ENCODE assay signal across 23 mouse cellular contexts in genomic region chr2:113546496-113546895, GRCm38 (mm10).
A peak's percentile ranks its signal among the peaks of the same experiment; 100 is the strongest.
DNase-seq lines count a peak whose midpoint lies in the region; ATAC-seq and TF ChIP-seq lines count a peak whose summit lies in the region.
"Had no signal": no experiment of that assay in that cellular context is flagged by ENCODE, and none has a peak within 500 bp of the region (broad histone marks: within the 10 kb centered on the region; RNA-seq: fewer than 3 reads in every experiment).

No protein-coding gene starts in this region.

- DNase-seq in cerebellum, adult 2 months = peak; percentile 15 to 43
- DNase-seq in hindbrain, postnatal 0 days (ENCODE audit: low spot score) = peak; percentile 18
- peak; percentile 7 for DNase-seq in retina, postnatal 1 day
- DNase-seq in retina, embryonic 14.5 days (ENCODE audit: low spot score) = no peak
- peak; percentile 58 for DNase-seq in fat pad, adult 2 months (ENCODE audit: extremely low read depth, low read depth, low spot score)
- no peak for DNase-seq in frontal cortex, postnatal 25 days (ENCODE audit: low spot score in 2 of 2)
- DNase-seq: gastrocnemius, postnatal 25 days; heart, adult 2 months; heart, postnatal 14 days; kidney, postnatal 36 days; layer of hippocampus, postnatal 36 days; lung, embryonic 14.5 days; midbrain, embryonic 14.5 days had no signal

- H3K9me3 ChIP-seq in hindbrain, postnatal 0 days (ENCODE audit: low read length) = no peaks in the 10 kb centered on the region
- no peaks in the 10 kb centered on the region for H3K9me3 ChIP-seq in hindbrain, embryonic 12.5 days (replicated peaks)
- H3K9me3 ChIP-seq: embryonic facial prominence, embryonic 12.5 days; forebrain, embryonic 15.5 days; heart, embryonic 13.5 days; hindbrain, embryonic 13.5 days; limb, embryonic 13.5 days; neural tube, embryonic 12.5 days had no signal

- TF ChIP-seq CTCF in cerebellum, adult 2 months (IDR thresholded peaks at IDR 0.05; ENCODE audit: borderline replicate concordance, insufficient read depth, low read depth, low read length) = no peak
- no peak for TF ChIP-seq CTCF in hindbrain, postnatal 0 days (IDR thresholded peaks at IDR 0.05; ENCODE audit: low read depth)

- no peaks in the 10 kb centered on the region for H3K27me3 ChIP-seq in cerebellum, adult 2 months (ENCODE audit: control insufficient read depth, insufficient read depth, low read length)
- H3K27me3 ChIP-seq in hindbrain, postnatal 0 days (ENCODE audit: insufficient read depth, low read length) = no peaks in the 10 kb centered on the region
- H3K27me3 ChIP-seq in hindbrain, embryonic 12.5 days = no peaks in the 10 kb centered on the region
- H3K27me3 ChIP-seq: embryonic facial prominence, embryonic 12.5 days; forebrain, embryonic 15.5 days; heart, embryonic 13.5 days; hindbrain, embryonic 13.5 days; limb, embryonic 13.5 days; megakaryocyte, embryonic 14.5 days; neural tube, embryonic 12.5 days had no signal

- H3K9ac ChIP-seq in hindbrain, postnatal 0 days (replicated peaks; ENCODE audit: low read length) = no peak overlapping the region
- no peak overlapping the region for H3K9ac ChIP-seq in hindbrain, embryonic 12.5 days
- H3K9ac ChIP-seq: embryonic facial prominence, embryonic 12.5 days; forebrain, embryonic 15.5 days; heart, embryonic 13.5 days; hindbrain, embryonic 13.5 days; limb, embryonic 13.5 days; liver, embryonic 14.5 days; lung, embryonic 14.5 days; neural tube, embryonic 12.5 days had no signal

- no peaks in the 10 kb centered on the region; the same call in 1 of the 2 replicates for H3K4me1 ChIP-seq in cerebellum, adult 2 months (ENCODE audit: control insufficient read depth, insufficient read depth, low read length)
- no peaks in the 10 kb centered on the region for H3K4me1 ChIP-seq in hindbrain, postnatal 0 days (ENCODE audit: insufficient read depth, low read length)
- H3K4me1 ChIP-seq in hindbrain, embryonic 12.5 days = no peaks in the 10 kb centered on the region
- H3K4me1 ChIP-seq: embryonic facial prominence, embryonic 12.5 days; forebrain, embryonic 15.5 days; heart, embryonic 13.5 days; hindbrain, embryonic 13.5 days; limb, embryonic 13.5 days; megakaryocyte, embryonic 14.5 days; neural tube, embryonic 12.5 days had no signal

- WGBS in cerebellum, adult 2 months = 29% methylated on average over 5 of the region's 5 CpGs
- 70% methylated on average over 5 of the region's 5 CpGs for WGBS in hindbrain, postnatal 0 days
- WGBS in hindbrain, embryonic 12.5 days = 86% methylated on average over 5 of the region's 5 CpGs

- no peak overlapping the region for H3K4me2 ChIP-seq in hindbrain, postnatal 0 days (ENCODE audit: low read depth, low read length)
- H3K4me2 ChIP-seq in hindbrain, embryonic 12.5 days (replicated peaks) = no peak overlapping the region
- H3K4me2 ChIP-seq: embryonic facial prominence, embryonic 12.5 days; forebrain, embryonic 15.5 days; heart, embryonic 13.5 days; hindbrain, embryonic 13.5 days; limb, embryonic 13.5 days; lung, embryonic 14.5 days; neural tube, embryonic 12.5 days had no signal

- no peak overlapping the region for H3K27ac ChIP-seq in cerebellum, adult 2 months (ENCODE audit: insufficient read depth, low read length)
- H3K27ac ChIP-seq in hindbrain, postnatal 0 days = no peak overlapping the region
- no peak overlapping the region for H3K27ac ChIP-seq in hindbrain, embryonic 12.5 days
- H3K27ac ChIP-seq: embryonic facial prominence, embryonic 12.5 days; forebrain, embryonic 15.5 days; heart, adult 2 months; heart, embryonic 13.5 days; hindbrain, embryonic 13.5 days; limb, embryonic 13.5 days; liver, embryonic 14.5 days; neural tube, embryonic 12.5 days had no signal

- ATAC-seq in cerebellum, adult (ENCODE audit: insufficient number of reproducible peaks, low FRiP score, low TSS enrichment) = no peak
- no peak for ATAC-seq in hindbrain, postnatal 0 days
- ATAC-seq in hindbrain, embryonic 12.5 days (ENCODE audit: low FRiP score) = no peak
- ATAC-seq: forebrain, embryonic 15.5 days had no signal

- no peak for TF ChIP-seq POLR2A in cerebellum, adult 2 months (IDR thresholded peaks at IDR 0.05; ENCODE audit: borderline replicate concordance, insufficient read depth, low read length)

- no peak overlapping the region for H3K4me3 ChIP-seq in cerebellum, adult 2 months (replicated peaks; ENCODE audit: insufficient read depth, low read depth, low read length)
- H3K4me3 ChIP-seq in hindbrain, postnatal 0 days (ENCODE audit: low read length) = no peak overlapping the region
- no peak overlapping the region for H3K4me3 ChIP-seq in hindbrain, embryonic 12.5 days
- H3K4me3 ChIP-seq: embryonic facial prominence, embryonic 12.5 days; forebrain, embryonic 15.5 days; heart, adult 2 months; heart, embryonic 13.5 days; hindbrain, embryonic 13.5 days; limb, embryonic 13.5 days; megakaryocyte, embryonic 14.5 days; neural tube, embryonic 12.5 days had no signal

- H3K36me3 ChIP-seq in hindbrain, postnatal 0 days (ENCODE audit: insufficient read depth, low read length) = no peaks in the 10 kb centered on the region
- H3K36me3 ChIP-seq in hindbrain, embryonic 12.5 days = no peaks in the 10 kb centered on the region
- H3K36me3 ChIP-seq: embryonic facial prominence, embryonic 12.5 days; forebrain, embryonic 15.5 days; heart, embryonic 13.5 days; hindbrain, embryonic 13.5 days; limb, embryonic 13.5 days; neural tube, embryonic 12.5 days had no signal

Comparison
In these comparisons a context has a peak if more than half of its experiments do, and no peak if none do; other contexts are left out.
1. DNase-seq: peak in cerebellum, adult 2 months (2 of 2), hindbrain, postnatal 0 days (single experiment), retina, postnatal 1 day (single experiment) and fat pad, adult 2 months (single experiment); none in retina, embryonic 14.5 days (single experiment) and frontal cortex, postnatal 25 days (0 of 2).